Mouse (Mus musculus) neutrophil, adult 83 days (primary cell): ENCODE results near the gene Olfr532. TPM values are rescaled to one million over a fixed set of nuclear protein-coding genes. Genes with fewer than 3 reads are reported as not detected.

Experiments
- total RNA-seq, 2 experiments: library from RNA; stranded (reverse); gene quantifications; one replicate each; pipeline ENCODE4 v1.2.4; 2023

Gene Olfr532
- not detected for total RNA-seq

DNA sequence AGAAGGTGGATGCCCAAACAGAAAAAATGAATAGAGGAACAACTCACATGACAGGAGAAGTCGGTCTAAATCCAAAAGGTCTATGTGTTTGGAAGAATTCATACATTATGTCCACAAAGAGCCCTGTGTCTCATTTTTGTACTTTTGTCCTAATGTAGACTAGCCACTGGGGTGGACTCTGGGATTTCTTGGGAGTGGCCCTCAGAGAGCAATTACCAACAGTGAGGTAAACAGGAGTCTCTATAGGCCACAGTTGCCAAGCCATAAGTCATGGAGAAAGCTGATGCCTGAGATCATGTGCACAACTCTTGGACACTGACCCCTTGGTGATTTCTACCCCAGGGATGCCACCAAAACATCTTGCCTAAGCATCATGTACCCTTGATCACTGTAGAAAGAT is at the start of gene Olfr532:
Gene Olfr532, minus strand, starts transcription at position 101 of the 400 bp plus-strand sequence.

DNA sequence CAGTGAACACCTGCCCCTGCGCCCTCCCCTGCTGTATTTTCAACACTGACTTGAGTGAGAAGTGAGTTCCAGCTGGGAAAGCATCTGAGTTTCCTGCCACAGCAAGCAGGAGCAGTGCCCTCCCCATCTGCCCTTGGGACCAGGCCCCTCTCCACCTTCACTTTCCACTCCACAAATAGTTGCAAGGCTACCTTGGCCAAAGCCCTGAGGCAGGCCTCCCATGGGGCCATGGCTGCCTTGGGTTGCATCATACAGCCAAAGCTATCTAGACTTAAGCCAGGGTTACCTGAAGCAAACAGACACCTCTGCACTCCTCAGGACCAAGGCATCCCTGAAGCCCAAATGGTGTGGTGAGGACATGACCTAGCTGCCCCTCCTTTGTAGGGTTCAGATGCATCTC is 41.6 kb upstream of the Olfr532 start, which contains the start of gene Olfr533:
Gene Olfr533, plus strand, starts transcription at position 301 of the 400 bp plus-strand sequence.

DNA sequence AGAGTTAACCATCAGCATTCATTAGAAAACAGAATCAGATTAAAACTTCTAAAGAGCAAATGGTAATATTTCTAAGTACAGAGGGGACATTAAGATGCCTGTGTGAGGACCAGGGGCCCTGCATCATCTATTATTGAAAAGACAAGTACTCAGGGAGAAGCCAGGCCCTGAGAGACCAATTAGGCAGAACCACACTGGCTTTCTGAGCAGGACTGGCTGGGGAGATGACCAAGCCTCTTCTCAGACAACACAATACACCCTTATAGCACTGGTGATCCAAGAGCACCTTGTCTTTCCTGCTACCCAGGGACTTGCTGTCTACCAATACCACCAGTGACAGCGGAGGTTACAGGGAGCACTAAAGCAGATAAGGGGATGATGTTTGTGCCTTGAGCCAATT is 18.6 kb downstream of the Olfr532 start, which contains the start of gene Olfr531:
Gene Olfr531, minus strand, starts transcription at position 101 of the 400 bp plus-strand sequence.

DNA sequence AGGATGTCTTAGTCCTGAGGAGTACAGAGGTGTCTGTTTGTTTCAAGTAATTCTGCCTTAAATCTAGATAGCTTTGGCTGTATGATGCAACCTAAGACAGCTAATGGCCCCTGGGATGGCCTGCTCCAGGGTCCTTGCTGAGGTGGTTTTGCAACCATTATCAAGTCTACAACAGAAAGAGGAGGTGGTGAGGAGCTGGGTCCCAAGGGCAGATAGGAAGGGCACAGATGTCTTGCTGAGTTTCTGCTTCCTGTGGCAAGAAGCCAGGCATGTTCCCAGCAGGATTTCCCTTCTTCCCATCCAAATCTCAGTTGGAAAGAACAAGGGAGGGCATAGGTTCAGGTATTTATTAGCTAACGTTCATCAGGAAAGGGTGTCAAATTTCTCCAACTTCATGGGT is 45.2 kb downstream of the Olfr532 start, which contains the start of gene Olfr530:
Gene Olfr530, minus strand, starts transcription at position 101 of the 400 bp plus-strand sequence.

Other genes starting within 250 kb of the Olfr532 start
- not detected for gene Olfr523, start 248.4 kb downstream of the Olfr532 start, total RNA-seq
- gene Olfr524, start 215.7 kb downstream of the Olfr532 start, total RNA-seq, result not detected
- gene Cd163l1, start 203.4 kb downstream of the Olfr532 start, total RNA-seq, result not detected
- gene 5830411N06Rik, start 174.4 kb downstream of the Olfr532 start, total RNA-seq, result not detected
- not detected for gene Olfr525, start 100.8 kb downstream of the Olfr532 start, total RNA-seq
- gene Olfr527, start 87.6 kb downstream of the Olfr532 start, total RNA-seq, result not detected
- gene Olfr60, start 60.0 kb downstream of the Olfr532 start, total RNA-seq, result not detected
- not detected for gene Olfr530, start 45.3 kb downstream of the Olfr532 start, total RNA-seq
- not detected for gene Olfr531, start 18.7 kb downstream of the Olfr532 start, total RNA-seq
- gene Olfr533, start 41.7 kb upstream of the Olfr532 start, total RNA-seq, result not detected
- gene Olfr535, start 62.6 kb upstream of the Olfr532 start, total RNA-seq, result not detected
- gene Olfr536, start 85.8 kb upstream of the Olfr532 start, total RNA-seq, result not detected
- gene Olfr538, start 146.2 kb upstream of the Olfr532 start, total RNA-seq, result not detected
- not detected for gene Olfr46, start 179.6 kb upstream of the Olfr532 start, total RNA-seq
- not detected for gene Olfr61, start 207.3 kb upstream of the Olfr532 start, total RNA-seq
- gene Olfr53, start 224.8 kb upstream of the Olfr532 start, total RNA-seq, result not detected
- under 1 TPM in 1 of 2 experiments, not detected in 1; 0.02 TPM for gene Olfr539, start 238.3 kb upstream of the Olfr532 start, total RNA-seq